Mouse (Mus musculus): ENCODE measurements around the gene Prmt6. TPM values are rescaled to one million over a fixed set of nuclear protein-coding genes. Genes with fewer than 3 reads are reported as not detected.

Gene Prmt6
- 22.8 and 28.9 TPM in 2 replicates for polyA plus RNA-seq (2014; fragmentation: Nextera tagmentation; extraction: Ambion mirVana)

DNA sequence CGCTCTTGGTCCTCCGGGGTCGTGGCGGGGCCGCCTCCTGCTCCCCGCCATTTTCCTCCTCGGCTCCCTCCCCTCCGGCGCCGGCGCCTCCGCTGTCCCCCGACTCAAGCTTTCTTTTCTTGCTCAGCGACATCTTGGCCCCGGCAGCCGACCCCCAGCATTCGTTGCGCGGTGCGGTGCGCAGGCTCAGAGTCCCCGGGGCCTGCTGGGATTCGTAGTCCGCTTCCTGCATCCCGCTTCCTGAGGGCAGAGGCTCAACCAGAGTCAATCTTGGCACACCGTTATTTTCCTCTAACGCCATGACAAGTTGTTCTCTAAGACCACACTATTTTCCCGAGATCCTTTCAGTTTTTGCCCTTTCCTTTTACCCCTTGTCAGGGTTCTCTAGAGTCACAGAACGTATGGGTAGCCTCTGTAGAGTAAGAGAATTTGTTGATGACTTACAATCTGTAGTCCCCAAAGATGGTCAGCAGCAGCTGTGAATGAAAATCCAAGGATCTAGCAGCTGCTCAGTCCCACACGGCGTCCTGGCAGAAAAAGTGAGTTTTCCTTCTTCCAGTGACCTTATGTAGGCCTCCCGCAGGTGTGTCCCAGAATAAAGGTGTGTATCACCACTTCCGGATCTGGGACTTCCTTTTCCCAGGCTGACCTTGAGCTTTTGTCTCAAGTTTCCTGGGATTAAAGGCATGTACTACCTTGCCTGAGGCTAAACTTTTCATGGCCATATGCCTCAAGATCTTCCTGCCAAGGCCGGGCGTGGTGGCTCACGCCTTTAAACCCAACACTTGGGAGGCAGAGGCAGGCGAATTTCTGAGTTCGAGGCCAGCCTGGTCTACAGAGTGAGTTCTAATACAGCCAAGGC is at the start of gene Prmt6:
Prmt6 (minus strand) TSS at position 160 of the 862 bp plus-strand sequence.
- WGBS: 20% methylated on average over 37 of the region's 38 CpGs
- Histone ChIP-seq H3K36me3 (ENCODE audit: control insufficient read depth, insufficient read depth, low read length) (peaks cover 9% of the 10 kb centered on the region), H3K4me1 (ENCODE audit: control insufficient read depth, insufficient read depth, low read length) (no peaks in the 10 kb centered on the region; the same call in 1 of the 2 replicates), H3K9me3 (ENCODE audit: control insufficient read depth, low read length) (no peaks in the 10 kb centered on the region), H3K27ac (ENCODE audit: low read depth, low read length) (peak within 1 kb of the TSS; percentile 93), H3K27me3 (ENCODE audit: control insufficient read depth, insufficient read depth, low read length) (no peaks in the 10 kb centered on the region), H3K4me2 (ENCODE audit: low read depth, low read length) (peak within 1 kb of the TSS; percentile 64), H3K9ac (replicated peaks; ENCODE audit: low read depth, low read length) (peak within 1 kb of the TSS; percentile 95), H3K4me3 (ENCODE audit: low read depth, low read length) (peak within 1 kb of the TSS; percentile 87)
- peak; percentile 96 for ATAC-seq (ENCODE audit: low read depth)

DNA sequence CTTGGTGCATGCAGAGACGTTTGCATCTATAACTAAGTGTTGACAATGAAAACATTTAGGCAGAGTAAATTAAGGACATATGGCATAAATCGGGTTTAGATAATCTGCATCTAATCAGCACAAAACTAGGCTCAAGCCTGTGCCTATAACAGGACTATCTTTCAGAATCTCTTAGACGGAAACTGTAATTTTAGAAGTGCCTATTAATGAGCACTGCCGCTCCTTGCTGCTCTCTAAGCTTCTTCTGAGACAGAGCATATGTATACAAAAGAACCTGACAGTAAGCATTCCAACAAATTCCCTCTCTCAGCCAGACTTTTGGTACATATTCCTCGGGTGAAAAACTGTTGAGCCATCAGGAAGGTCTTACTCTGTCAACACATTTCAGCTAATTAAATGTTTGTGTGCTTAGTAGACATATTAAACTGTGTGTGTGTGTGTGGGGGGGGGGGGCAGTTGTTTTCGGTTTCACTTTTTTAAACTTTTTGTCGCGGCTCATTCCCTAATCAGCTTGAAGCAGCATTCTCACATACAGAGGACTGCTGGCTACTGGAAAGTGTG is 39.8 kb upstream of the Prmt6 start:
- Histone ChIP-seq H3K27me3 (ENCODE audit: control insufficient read depth, insufficient read depth, low read length) (no peaks in the 10 kb centered on the region), H3K4me1 (ENCODE audit: control insufficient read depth, insufficient read depth, low read length) (no peaks in the 10 kb centered on the region), H3K27ac (ENCODE audit: low read depth, low read length) (no peak overlapping the region), H3K9ac (replicated peaks; ENCODE audit: low read depth, low read length) (no peak overlapping the region), H3K4me3 (ENCODE audit: low read depth, low read length) (no peak overlapping the region), H3K4me2 (ENCODE audit: low read depth, low read length) (no peak overlapping the region), H3K9me3 (ENCODE audit: control insufficient read depth, low read length) (no peaks in the 10 kb centered on the region), H3K36me3 (ENCODE audit: control insufficient read depth, insufficient read depth, low read length) (no peaks in the 10 kb centered on the region)
- ATAC-seq (ENCODE audit: low read depth): no peak
- 90% methylated on average over 8 of the region's 8 CpGs for WGBS

DNA sequence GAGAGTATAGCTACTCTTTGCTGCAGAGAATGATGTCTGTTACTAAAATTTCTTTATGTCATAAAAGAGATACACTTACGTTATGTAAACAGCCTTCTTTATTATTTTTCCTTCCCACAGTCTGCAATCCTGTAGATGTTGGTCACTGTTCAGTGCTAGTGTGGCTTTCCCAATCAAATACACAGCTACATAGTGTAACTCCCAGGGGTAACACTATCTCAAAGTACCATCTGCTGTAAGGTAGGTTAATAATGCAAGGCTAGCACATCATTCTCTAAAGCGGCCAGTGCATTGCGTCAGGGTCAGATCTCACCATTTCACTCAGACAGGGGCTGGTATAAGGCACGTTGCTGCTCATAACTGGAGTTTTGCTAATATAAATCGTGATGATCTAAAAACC is 31.9 kb upstream of the Prmt6 start:
- H3K4me2 ChIP-seq (ENCODE audit: low read depth, low read length): no peak overlapping the region
- no peak overlapping the region for H3K4me3 ChIP-seq (ENCODE audit: low read depth, low read length)
- no peak overlapping the region for H3K9ac ChIP-seq (replicated peaks; ENCODE audit: low read depth, low read length)
- peak; percentile 56; the same call in 1 of the 2 replicates for ATAC-seq (ENCODE audit: low read depth)
- WGBS: 53% methylated on average over 5 of the region's 5 CpGs
- H3K9me3 ChIP-seq (ENCODE audit: control insufficient read depth, low read length): no peaks in the 10 kb centered on the region
- H3K27me3 ChIP-seq (ENCODE audit: control insufficient read depth, insufficient read depth, low read length): no peaks in the 10 kb centered on the region
- H3K4me1 ChIP-seq (ENCODE audit: control insufficient read depth, insufficient read depth, low read length): no peaks in the 10 kb centered on the region
- H3K36me3 ChIP-seq (ENCODE audit: control insufficient read depth, insufficient read depth, low read length): no peaks in the 10 kb centered on the region
- no peak overlapping the region for H3K27ac ChIP-seq (ENCODE audit: low read depth, low read length)

DNA sequence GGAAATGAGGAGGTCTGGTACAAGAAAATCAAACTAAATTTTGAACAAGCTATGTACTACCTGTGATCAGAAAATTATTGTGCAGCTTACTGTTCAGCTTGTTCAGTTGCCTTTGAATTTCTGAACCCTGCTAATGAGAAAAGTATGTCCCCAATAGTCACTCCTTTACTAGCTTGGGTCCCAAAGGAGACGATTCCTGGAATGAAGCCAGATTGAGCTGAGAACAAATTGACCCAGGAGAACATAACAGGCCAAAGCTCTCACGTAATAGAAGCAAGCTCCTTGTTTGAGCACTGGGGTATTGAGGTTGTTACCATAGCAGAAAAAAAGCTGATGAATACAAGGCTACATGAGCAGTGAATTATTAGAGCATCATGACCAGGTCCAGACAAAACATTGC is 17.0 kb upstream of the Prmt6 start:
- H3K9ac ChIP-seq (replicated peaks; ENCODE audit: low read depth, low read length): no peak overlapping the region
- H3K36me3 ChIP-seq (ENCODE audit: control insufficient read depth, insufficient read depth, low read length): no peaks in the 10 kb centered on the region
- no peaks in the 10 kb centered on the region for H3K9me3 ChIP-seq (ENCODE audit: control insufficient read depth, low read length)
- no peaks in the 10 kb centered on the region for H3K27me3 ChIP-seq (ENCODE audit: control insufficient read depth, insufficient read depth, low read length)
- no peaks in the 10 kb centered on the region for H3K4me1 ChIP-seq (ENCODE audit: control insufficient read depth, insufficient read depth, low read length)
- no peak overlapping the region for H3K27ac ChIP-seq (ENCODE audit: low read depth, low read length)
- H3K4me3 ChIP-seq (ENCODE audit: low read depth, low read length): no peak overlapping the region
- no peak overlapping the region for H3K4me2 ChIP-seq (ENCODE audit: low read depth, low read length)
- whole genome bisulfite sequencing: 48% methylated on average over 2 of the region's 2 CpGs
- ATAC-seq (ENCODE audit: low read depth): no peak

DNA sequence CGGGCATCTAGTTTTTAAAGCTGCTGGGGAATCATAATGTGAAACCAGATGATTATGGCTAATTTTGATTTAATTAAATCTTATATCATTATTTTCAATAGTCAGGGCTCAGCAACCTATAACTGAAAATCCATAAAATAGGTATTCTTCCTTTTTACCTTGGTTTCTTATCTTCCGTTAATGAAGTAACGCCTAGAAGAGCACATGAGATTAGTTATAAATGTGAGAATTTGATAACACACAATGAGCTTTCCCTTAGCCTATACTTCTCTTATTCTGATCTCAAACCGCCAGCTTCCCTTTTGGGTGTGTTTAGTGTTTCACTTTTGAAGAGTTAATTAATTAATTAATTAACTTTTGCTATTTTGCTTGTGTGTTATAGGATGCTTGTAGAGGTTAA is 2.3 kb upstream of the Prmt6 start:
- Histone ChIP-seq H3K36me3 (ENCODE audit: control insufficient read depth, insufficient read depth, low read length) (no peaks in the 10 kb centered on the region), H3K4me3 (ENCODE audit: low read depth, low read length) (no peak overlapping the region), H3K4me1 (ENCODE audit: control insufficient read depth, insufficient read depth, low read length) (no peaks in the 10 kb centered on the region; the same call in 1 of the 2 replicates), H3K4me2 (ENCODE audit: low read depth, low read length) (no peak overlapping the region), H3K27me3 (ENCODE audit: control insufficient read depth, insufficient read depth, low read length) (no peaks in the 10 kb centered on the region), H3K9me3 (ENCODE audit: control insufficient read depth, low read length) (no peaks in the 10 kb centered on the region), H3K9ac (replicated peaks; ENCODE audit: low read depth, low read length) (no peak overlapping the region), H3K27ac (ENCODE audit: low read depth, low read length) (no peak overlapping the region)
- no peak for ATAC-seq (ENCODE audit: low read depth)
- WGBS: 88% methylated on average over 4 of the region's 4 CpGs

DNA sequence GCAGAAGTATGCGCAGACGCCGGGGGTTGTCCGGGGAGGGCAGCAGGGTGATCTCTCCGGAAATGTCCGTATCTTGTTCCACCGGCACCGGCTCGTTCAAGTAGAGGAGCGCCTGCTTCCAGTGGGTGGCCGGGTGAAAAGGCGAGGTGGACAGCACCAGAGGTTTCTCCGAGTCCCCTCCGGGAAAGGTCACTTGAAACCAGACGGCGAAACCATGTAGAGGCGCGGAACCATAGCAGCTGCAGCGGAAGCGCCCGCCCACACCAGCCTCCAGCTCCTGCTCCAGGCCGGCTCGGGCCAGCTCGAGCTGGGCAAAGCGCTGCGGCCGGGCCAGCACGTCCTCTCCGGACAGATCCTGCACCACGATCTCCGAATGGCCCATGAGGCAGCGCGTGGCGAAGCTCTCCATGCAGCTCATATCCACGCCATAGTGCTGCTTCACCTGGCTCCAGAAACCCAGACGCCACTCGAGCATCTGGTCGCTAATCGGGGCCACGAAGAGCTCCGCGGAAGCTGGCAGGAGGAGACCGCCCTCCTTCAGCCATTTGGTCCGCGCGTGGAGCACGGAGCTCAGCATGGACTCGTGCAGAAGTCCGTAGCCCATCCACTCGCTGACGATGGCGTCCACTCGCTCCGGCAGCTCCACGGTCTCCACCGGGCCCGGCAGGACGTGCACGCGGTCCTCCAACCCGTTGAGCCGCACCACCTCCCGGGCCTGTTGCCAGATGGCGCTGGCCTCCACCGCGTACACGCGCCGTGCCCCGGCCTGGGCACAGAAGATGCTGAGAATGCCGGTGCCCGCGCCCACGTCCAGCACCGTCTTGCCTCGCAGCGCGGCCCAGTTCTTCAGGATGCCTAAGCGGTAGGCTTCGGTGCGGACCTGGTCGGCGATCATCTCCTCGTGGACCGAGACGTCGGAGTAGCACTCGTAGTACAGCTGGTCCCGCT is 633 bp downstream of the Prmt6 start:
- peaks cover 9% of the 10 kb centered on the region for H3K36me3 ChIP-seq (ENCODE audit: control insufficient read depth, insufficient read depth, low read length)
- ATAC-seq (ENCODE audit: low read depth): peak; percentile 85
- H3K9me3 ChIP-seq (ENCODE audit: control insufficient read depth, low read length): no peaks in the 10 kb centered on the region
- H3K27ac ChIP-seq (ENCODE audit: low read depth, low read length): peak overlapping the region; percentile 93
- no peaks in the 10 kb centered on the region for H3K27me3 ChIP-seq (ENCODE audit: control insufficient read depth, insufficient read depth, low read length)
- H3K9ac ChIP-seq (replicated peaks; ENCODE audit: low read depth, low read length): peak overlapping the region; percentile 95
- no peaks in the 10 kb centered on the region; the same call in 1 of the 2 replicates for H3K4me1 ChIP-seq (ENCODE audit: control insufficient read depth, insufficient read depth, low read length)
- WGBS: under 1% methylated on average over 87 of the region's 89 CpGs
- H3K4me2 ChIP-seq (ENCODE audit: low read depth, low read length): peak overlapping the region; percentile 64
- H3K4me3 ChIP-seq (ENCODE audit: low read depth, low read length): peak overlapping the region; percentile 87

DNA sequence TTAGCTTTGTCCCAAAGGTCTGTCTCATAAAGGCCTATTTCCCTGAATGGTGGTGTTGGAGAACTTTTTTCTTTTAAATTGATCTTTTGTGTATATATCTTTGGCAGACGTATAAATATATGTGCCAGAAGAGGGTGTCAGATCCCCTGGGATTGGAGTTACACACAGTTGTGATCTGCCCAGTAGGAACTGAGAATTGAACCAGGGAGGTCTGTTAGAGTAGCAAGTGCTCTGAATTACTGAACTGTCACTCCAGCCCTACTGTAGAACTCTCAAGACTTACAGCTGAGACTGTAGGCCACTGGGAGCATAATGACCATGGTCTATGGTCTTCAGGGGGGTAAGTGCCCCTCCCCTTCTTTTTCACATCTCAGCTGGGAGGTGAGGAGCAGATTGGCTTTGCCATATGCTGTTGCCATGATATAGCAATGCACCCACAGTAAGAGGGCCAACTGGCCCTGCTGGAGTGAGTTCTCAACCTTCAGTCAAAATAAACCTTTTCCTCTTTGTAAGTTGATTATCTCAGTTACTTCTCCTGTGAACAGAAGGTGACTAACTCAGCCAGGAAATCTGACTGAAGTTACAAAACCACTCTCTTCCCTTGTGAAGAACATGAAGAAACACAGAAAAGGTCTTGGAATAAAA is 13.9 kb downstream of the Prmt6 start:
- no peaks in the 10 kb centered on the region for H3K4me1 ChIP-seq (ENCODE audit: control insufficient read depth, insufficient read depth, low read length)
- H3K4me3 ChIP-seq (ENCODE audit: low read depth, low read length): no peak overlapping the region
- no peaks in the 10 kb centered on the region for H3K27me3 ChIP-seq (ENCODE audit: control insufficient read depth, insufficient read depth, low read length)
- no peak overlapping the region for H3K9ac ChIP-seq (replicated peaks; ENCODE audit: low read depth, low read length)
- H3K4me2 ChIP-seq (ENCODE audit: low read depth, low read length): no peak overlapping the region
- no peaks in the 10 kb centered on the region for H3K9me3 ChIP-seq (ENCODE audit: control insufficient read depth, low read length)
- WGBS: 75% methylated on average over 1 of the region's 1 CpGs
- H3K27ac ChIP-seq (ENCODE audit: low read depth, low read length): no peak overlapping the region
- no peaks in the 10 kb centered on the region for H3K36me3 ChIP-seq (ENCODE audit: control insufficient read depth, insufficient read depth, low read length)
- ATAC-seq (ENCODE audit: low read depth): no peak

Measured in neural tube, embryonic 14.5 days (tissue).